Mouse (Mus musculus): ENCODE data around the gene Slc25a16.
"Not testable (repeated sequence)": the region's sequence is repeated elsewhere in the genome, so short reads cannot be mapped to it uniquely, and the experiment has no call there.

The Slc25a16 gene

GRCm38 (mm10) chr10:62902829-62903228, 17.6 kb upstream of the Slc25a16 start:
- DNase-seq (ENCODE audit: low spot score), result no peak

- DNase-seq (ENCODE audit: low spot score), result no peak
Observed at GRCm38 (mm10) chr10:62906336-62906735, 14.1 kb upstream of the Slc25a16 start.

- not testable (repeated sequence) for DNase-seq (ENCODE audit: low spot score)
Observed at GRCm38 (mm10) chr10:62908896-62909295, 11.5 kb upstream of the Slc25a16 start, which contains the start of gene Tet1. Gene Tet1 (minus strand): TSS chr10:62908996.

GRCm38 (mm10) chr10:62911120-62911519, 9.3 kb upstream of the Slc25a16 start:
- DNase-seq (ENCODE audit: low spot score), result no peak

GRCm38 (mm10) chr10:62918985-62919384, 1.4 kb upstream of the Slc25a16 start:
- no peak for DNase-seq (ENCODE audit: low spot score)

- DNase-seq (ENCODE audit: low spot score), result no peak
Observed at GRCm38 (mm10) chr10:62920766-62921156, 328 bp downstream of the Slc25a16 start.

- DNase-seq (ENCODE audit: low spot score), result no peak
Observed at GRCm38 (mm10) chr10:62924096-62924635, 3.7 kb downstream of the Slc25a16 start.

GRCm38 (mm10) chr10:62932381-62932780, 11.9 kb downstream of the Slc25a16 start:
- DNase-seq (ENCODE audit: low spot score), result no peak

GRCm38 (mm10) chr10:62944975-62945580, 24.6 kb downstream of the Slc25a16 start:
- no peak for DNase-seq (ENCODE audit: low spot score)

- peak; percentile 92 for DNase-seq (ENCODE audit: low spot score)
Observed at GRCm38 (mm10) chr10:62946738-62947471, 26.5 kb downstream of the Slc25a16 start, which contains the start of gene Dna2. Gene Dna2 (plus strand): TSS chr10:62947026.

- no peak for DNase-seq (ENCODE audit: low spot score)
Observed at GRCm38 (mm10) chr10:62948551-62948950, 28.1 kb downstream of the Slc25a16 start.

- DNase-seq (ENCODE audit: low spot score), result no peak
Observed at GRCm38 (mm10) chr10:62963956-62964355, 43.5 kb downstream of the Slc25a16 start.

GRCm38 (mm10) chr10:62965796-62966195, 45.4 kb downstream of the Slc25a16 start:
- DNase-seq (ENCODE audit: low spot score), result no peak

- DNase-seq (ENCODE audit: low spot score), result no peak
Observed at GRCm38 (mm10) chr10:62966291-62966690, 45.9 kb downstream of the Slc25a16 start.

- DNase-seq (ENCODE audit: low spot score), result no peak
Observed at GRCm38 (mm10) chr10:62971821-62972220, 51.4 kb downstream of the Slc25a16 start.

- no peak for DNase-seq (ENCODE audit: low spot score)
Observed at GRCm38 (mm10) chr10:62979667-62980038, 59.2 kb downstream of the Slc25a16 start.

- DNase-seq (ENCODE audit: low spot score), result peak; percentile 89
Observed at GRCm38 (mm10) chr10:62980039-62980954, 59.9 kb downstream of the Slc25a16 start, which contains the start of gene Rufy2. Gene Rufy2 (plus strand): TSS chr10:62980223.

- DNase-seq (ENCODE audit: low spot score), result no peak
Observed at GRCm38 (mm10) chr10:62984072-62984471, 63.6 kb downstream of the Slc25a16 start.

- DNase-seq (ENCODE audit: low spot score), result no peak
Observed at GRCm38 (mm10) chr10:62984495-62984894, 64.1 kb downstream of the Slc25a16 start.

- no peak for DNase-seq (ENCODE audit: low spot score)
Observed at GRCm38 (mm10) chr10:62987341-62987740, 66.9 kb downstream of the Slc25a16 start.

GRCm38 (mm10) chr10:62990636-62991035, 70.2 kb downstream of the Slc25a16 start:
- no peak for DNase-seq (ENCODE audit: low spot score)

- peak; percentile 15 for DNase-seq (ENCODE audit: low spot score)
Observed at GRCm38 (mm10) chr10:62993991-62994390, 73.6 kb downstream of the Slc25a16 start.

Data from retina, embryonic 14.5 days (tissue).